Mouse (Mus musculus) erythroid progenitor cell, adult 5-6 weeks (primary cell): ENCODE measurements at regions not wholly inside any gene's neighbourhood (a gene's known extent, or its start where the extent isn't known, plus 50 kb on each side); places are given as distances from the start of the nearest gene placed in this dataset.

Experiments used
- ATAC-seq: replicated peaks from 2 replicates; pipeline ENCODE4 v1.8.0; 2016; ENCODE audit warnings: moderate number of reproducible peaks, mild to moderate bottlenecking, moderate TSS enrichment, inconsistent platforms; ENCODE audit not compliant: poor library complexity, low FRiP score, severe bottlenecking

DNA sequence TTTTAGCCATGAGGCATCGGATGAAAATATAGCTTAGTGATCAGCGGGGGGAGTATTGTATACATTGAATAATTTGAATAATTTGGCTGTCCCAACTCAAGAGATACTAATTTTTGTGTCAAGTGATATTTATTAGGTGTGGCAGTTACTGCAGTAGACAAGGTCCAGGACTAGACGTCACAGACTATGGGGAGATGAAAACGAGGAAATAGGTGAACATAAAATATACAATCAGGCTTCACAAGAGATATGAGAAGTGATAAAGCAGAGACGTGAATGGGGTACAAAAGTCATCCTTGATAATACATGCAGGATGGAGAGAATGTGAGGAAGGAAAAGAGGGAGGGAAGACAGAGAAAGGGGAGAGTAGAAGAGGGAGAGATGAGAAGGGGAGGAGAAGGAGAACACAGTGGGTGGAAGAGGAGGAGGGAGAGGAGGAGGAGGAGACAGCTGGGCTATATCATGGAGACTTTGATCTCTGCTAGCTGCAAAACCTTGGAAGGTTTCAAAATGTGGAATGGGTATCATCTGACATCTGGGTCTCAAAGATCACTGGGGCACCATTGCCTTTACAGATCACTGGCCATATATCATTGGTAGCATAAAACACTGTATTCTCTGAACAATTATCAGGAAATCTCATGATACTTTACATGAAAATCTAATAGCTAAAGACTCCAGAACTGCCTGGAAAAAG is 263.0 kb upstream of the Ptger4 start:
- no peak for ATAC-seq

DNA sequence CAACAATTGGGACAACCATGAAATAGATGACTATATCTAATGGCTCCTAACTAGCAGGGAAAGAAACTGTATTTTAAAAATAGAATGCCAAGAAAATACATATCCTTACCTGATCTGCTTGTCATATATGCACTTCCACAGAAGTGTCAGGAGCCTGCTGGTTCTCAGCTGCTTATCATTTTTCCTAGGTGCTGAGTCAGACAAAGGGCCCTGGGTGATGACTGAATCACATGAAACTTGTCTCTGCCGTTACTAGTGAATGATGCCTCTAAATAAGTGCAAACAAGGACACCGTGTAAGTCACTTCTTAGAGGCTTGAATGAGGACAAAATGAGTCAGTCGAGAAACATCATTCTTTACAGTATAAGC is 263.5 kb upstream of the Ptger4 start:
- no peak for ATAC-seq

DNA sequence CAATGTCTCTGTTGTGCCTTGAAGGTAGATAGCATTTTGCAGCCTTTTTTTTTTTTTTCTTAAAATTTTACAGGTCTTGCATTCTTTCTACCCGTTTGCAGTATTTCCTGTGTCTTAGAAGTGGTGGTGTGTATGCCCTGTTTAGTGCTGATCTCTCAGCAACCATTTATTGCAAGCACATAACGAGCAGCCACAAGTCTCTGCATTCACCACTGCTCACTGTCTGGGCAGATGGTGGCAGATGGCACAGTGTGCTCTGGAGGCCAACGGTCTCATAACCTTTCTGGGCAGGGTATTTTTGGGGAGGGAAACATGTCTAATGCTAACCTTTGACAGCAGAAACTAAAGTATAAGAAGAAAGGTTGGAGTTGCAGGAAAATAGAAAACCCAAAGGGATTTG is 266.1 kb upstream of the Ptger4 start:
- no peak for ATAC-seq

DNA sequence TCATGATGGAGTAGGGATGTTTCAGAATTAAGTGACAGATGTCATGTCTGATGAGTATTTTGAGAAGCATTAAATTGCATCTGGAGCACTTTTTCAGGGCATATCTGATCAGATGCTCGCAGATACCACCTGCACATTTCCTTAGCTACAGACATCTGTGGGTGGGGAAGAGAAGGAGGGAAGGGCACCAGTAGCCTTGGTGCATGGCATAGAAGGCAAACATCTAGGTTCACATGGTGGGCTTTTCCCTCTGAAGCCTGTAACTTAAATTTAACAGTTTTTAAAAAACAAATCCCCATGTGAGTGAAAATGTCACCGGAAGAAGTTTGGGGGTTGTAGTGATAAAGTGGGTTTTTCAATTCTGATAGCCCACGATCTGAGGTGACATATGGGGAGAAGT is 267.1 kb upstream of the Ptger4 start:
- ATAC-seq = no peak

DNA sequence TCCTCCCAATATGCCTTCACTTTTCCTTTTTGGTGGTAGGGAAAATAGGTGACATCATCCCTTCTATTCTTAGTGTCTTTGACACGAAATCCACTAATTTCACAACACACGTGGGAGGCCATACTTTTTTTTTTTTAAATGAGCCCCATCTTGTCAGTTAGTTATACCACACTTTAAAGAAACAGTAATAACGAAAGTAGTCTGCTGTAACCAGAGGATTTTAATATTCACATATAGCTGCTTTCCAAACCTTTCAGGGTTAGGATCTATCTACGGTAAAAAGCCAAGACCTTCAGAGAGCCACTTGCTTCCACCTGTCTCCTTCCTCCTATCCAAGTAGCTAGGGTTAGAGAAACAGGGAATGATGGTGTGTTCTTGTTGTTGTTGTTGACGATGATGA is 268.6 kb upstream of the Ptger4 start:
- no peak for ATAC-seq

DNA sequence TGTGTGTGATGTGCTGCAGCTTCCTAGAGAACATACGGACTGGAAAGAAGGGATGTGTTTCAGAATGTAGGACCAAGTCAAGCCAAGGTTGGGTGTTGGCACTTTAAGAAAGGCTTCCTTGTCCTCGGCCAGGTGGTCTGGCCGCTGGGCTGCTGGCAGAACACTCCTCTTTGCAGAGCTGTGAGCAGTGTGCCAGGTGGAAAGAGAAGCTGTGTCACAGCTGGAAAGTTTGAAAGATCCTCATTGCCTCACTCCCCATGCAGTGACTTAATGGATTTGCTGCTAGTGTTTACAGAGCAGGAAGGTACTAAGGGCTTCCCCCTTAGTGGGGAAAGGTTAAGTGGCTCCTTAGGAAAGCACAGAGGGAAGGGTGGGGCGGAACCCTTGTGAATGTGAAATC is 269.2 kb upstream of the Ptger4 start:
- no peak for ATAC-seq

DNA sequence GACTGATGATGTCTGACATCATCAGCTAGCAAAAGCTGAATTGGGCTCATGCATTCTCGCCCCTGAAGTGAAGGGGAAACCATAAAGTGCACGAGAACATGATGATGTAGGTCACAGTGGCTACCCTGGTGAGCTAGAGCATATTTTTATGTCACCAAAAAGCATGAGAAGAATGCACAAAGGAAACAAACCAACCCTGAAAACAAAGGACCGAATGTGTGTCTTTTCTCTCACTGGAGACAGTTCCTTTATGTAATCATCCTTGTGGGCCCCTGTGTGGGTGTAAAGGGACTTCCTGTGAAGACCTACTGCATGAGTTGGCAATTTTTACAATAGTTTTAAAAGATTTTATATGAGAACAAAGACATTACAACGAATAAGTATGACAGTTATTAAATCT is 270.2 kb upstream of the Ptger4 start:
- no peak for ATAC-seq

DNA sequence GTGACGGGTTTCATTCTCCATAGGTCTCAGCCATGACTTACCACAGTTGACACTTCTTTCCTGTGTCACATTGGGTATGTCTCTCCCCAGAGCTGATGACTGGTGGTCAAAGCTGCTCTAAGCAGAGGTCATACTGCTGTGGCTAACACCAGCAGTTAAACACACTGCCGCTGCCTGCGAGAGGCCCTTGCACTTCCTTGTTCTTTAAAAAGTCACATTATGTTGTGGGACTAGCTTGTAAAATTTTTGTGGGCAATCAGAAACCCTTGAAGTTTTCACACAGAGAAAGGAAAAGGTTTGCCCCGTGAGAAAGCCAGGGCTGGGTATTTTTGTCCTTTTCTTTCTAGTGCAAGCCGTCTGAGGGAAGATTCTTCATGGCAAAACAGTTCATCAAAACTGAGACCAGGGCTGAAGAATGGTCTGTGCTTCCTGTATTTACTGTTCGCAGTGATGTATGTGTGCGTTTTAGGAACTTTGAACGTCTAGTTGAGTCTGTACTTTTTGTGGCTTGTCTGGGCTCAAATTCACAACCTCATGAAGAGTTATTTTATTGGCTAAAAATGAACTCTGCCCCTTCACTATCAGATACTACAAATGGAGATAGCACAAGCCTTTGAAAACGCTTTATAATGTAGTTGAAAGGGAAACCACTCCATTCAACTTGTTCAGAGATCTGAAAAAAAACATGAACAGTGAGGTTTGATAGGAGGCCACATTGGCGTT is 273.4 kb upstream of the Ptger4 start:
- ATAC-seq = no peak

DNA sequence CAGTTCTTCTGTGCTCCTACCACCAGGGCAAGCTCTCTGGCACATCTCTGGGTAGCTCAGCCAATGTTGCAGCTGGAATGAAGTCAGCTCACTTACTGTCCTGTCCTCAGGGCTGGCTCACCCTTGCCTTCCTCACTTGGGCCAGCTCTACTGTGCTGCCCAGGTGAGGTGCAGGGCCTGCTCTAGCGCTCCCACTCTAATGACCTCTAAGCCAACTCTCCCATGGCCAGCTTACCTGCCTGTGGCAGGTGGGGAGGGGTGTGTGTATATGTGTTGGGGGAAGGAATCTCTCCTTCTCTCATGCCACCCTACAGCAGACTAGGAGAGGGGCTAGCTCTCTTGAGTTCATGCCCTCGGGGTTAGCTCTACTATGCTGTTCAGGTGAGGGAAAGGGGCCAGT is 275.6 kb upstream of the Ptger4 start:
- ATAC-seq = no peak

DNA sequence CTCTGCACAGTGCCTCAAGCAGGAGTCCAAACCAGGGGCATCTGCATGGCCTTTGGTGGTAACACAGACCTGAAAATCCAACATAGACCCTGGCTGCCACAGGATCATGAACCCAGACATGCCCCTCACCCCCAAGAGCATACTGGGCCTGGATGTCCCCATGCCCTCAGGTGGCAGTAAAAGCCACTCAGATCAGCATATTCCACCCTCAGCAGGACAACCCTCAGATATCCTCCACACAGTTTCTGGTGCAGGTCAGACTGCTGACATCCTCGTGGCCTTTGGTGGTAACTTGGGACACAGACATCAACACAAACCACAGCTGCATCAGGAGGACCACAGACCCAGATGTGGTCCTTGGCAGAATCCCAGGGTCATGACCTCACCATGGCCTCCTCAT is 276.0 kb upstream of the Ptger4 start:
- no peak for ATAC-seq

DNA sequence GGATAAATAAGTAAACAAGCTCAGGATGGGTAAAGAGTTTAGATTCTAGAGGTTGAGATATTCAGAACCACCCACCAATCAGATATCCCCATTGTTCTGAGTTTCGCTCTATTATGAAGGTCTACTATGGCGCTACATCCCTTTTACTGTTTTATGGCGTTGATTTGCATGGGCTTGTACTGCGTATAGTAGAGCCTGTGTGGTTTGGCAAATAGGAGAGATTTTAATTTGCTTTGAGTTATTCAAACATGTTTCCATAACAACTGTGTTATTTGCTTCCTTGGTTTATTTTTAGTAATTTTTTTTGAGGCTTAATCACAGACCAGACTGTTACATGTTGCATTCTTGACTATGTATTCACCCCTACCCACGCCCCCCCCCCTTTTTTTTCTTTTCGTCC is 284.6 kb upstream of the Ptger4 start:
- no peak for ATAC-seq

DNA sequence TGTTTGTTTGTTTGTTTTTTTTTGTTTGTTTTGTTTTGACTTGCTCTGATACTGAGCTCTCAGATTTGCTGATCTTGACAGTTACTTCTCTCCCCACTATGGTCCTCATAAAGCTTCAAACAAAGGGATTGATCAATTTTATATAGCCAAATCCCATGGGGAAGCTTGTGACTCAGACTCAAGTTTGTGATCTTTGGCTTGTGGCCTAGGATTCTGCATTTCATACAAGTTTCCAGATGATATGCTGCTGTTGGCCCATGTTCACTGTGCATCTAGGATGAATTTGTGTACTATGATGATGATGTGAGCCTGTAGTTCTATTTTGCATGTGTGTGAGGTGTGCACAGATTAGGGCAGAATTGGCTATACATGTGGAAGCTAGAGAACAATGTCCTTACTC is 289.7 kb upstream of the Ptger4 start:
- no peak for ATAC-seq

DNA sequence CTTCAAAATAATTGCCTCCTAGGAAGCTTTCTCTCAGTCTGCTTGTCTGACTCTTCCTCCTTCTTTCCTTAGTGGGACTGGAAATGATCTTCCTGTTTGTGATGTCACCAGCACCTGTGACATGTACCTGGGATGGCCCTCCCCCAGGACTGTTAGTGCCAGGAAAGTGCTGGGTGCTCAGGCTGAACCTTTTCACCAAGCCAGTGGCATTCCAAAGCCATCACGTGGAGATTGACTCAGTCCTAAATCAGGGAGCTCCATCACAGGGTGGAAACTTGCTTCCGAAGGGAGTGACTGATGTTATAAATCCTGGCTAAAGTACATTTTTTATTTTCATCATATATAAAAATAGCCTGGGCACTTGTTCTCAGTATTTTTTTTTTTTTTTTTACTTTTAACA is 293.4 kb upstream of the Ptger4 start:
- no peak for ATAC-seq

DNA sequence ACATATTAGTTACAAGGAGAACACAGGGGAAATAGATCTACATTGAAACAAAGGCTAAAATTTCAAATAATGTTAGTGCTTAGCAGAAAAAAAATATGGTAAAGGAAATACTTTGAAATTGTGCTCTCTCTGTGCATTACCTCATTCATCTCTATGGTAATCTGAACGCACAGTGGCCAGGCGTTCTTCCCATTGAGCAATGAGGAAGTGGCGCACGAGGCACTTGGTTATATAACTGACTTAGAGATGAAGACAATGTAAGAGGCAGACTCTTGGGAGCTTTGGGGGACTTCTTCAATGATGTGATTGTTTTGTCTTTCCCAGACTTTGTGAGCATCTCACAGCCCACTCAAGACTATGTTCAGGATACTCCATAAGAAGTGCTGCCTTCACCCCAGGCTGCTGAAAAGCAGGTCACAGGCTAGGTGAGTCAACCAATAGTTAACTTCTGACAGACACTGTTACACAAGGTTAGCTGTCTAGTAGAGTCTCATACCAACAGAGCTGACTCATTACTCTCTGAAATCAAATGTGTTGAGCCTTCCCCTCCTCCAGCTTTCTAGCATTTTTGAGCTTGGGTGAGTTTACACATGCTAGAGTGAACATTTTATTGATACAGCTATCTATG is 295.4 kb upstream of the Ptger4 start:
- no peak for ATAC-seq

DNA sequence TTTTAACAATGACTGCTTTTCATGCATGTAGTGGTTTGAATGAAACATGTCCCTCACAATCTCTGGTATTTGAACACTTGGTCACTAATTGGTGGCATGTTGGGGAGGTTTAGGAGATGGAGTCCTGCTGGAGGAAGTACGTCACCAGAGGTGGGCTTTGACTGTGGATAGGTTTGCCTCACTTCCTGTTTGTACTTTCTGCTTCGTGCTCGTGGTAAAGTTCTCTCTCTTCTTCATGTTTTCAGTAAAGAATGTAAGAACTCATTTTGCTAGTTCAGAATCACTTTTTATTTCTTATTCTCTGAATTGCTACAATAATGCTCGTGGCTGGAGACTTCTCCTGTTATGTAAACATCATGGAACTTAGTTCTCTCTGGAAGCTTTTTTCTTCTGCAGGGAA is 310.5 kb upstream of the Ptger4 start:
- ATAC-seq = no peak

DNA sequence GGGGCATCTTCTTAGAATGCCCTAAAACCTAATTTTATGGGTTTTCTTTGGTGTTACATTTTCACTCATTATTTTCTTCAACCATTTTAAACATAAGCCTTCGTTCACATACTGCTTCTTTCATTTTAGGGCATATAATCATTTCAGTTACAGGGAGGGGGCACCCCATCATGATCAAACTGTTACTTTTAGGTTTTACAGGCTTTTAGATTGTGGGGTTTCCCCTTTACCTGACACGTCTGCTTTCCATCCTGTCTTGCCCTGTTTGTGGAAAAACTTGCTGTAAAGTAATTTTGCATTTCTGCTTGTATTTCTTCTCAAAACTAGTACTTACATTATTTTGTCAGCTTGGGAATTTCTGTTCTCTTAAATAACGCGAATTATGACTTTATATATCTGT is 310.9 kb upstream of the Ptger4 start:
- no peak for ATAC-seq

DNA sequence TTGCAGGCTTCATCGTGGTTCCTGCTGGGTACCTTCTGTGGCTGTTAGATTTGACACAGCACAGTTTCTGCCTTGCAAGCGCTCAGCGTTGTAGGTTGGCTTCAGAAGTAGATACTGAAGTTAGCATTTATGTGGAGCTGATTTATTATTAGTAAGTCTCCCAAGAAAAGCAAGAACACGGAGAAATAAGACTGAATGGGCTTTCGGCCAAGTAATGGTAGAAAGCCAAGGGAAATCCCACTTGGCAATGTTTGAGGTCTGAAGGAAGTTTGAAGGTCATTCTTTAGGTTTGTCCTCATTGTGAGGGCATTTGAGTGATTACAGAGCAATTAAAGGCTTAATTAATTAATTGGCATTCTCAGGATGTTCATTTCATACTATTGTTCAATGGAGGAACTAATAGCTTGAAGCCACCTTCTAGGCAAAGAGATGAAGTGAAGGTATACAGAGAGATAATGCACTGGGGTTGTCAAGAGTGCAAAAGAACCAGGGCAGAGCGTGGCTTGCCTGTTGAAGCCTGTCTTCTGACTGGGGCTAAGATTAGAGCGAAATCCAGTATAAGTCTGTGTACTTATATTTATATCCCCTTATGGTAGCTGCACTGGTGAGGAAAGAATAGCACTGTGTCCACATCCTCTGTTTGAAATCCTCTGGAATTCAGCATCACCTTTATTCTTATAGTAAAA is 311.5 kb upstream of the Ptger4 start:
- ATAC-seq = no peak

DNA sequence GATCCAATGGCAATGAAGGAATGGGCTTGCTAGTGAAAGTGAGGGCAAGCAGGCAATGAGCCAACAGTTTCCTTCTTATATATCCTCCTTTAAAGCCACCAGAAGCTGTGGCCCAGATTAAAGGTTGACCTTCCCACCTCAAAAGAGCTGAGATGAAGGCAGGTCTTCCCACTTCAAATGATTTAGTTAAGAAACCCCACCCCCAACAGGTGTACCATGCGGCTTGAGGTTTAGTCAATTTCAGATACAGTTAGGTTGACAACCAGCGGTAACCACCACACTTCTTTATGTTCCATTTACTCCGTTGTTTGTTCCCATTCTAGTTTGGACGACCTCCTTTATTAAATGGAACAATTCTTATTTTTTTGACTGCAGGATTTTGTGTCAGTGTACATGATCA is 317.8 kb upstream of the Ptger4 start:
- ATAC-seq = no peak

DNA sequence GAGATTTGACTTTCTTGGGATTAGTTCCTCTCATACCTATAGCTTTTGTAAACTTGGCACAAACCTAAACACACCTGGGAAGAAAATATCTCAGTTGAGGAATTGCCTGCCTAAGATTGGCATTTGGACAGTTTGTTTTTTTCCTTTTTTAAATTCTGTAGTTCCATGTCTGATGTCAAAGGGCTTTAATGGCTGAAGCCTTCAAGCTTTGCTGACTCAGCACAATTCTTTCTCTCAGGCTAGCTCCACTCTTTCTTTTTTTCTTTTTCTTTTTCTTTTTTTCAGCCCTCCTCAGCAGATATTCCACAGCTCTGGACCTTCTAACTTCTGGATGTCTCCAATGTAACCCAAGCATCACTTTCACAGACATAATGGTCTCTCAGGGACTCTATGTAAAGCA is 330.4 kb upstream of the Ptger4 start:
- no peak for ATAC-seq

DNA sequence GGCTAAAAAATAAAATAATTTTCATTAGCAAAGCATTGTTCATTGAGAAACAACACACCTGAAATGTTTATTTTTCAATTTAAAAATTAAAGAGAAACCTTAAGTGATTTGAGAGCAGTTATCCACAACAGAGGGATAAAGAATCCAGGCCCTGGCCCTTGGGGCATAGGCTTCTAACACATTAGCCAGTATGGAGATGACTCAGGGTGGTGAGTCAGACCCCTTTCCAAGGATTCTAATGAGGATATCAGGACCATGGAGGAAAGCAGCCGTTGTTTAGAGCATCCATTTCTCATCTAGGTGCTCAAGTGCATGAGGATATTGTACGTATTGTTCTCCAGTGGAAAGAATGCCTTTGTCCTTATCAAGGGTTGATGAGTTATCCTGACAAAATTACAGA is 335.6 kb upstream of the Ptger4 start:
- no peak for ATAC-seq

DNA sequence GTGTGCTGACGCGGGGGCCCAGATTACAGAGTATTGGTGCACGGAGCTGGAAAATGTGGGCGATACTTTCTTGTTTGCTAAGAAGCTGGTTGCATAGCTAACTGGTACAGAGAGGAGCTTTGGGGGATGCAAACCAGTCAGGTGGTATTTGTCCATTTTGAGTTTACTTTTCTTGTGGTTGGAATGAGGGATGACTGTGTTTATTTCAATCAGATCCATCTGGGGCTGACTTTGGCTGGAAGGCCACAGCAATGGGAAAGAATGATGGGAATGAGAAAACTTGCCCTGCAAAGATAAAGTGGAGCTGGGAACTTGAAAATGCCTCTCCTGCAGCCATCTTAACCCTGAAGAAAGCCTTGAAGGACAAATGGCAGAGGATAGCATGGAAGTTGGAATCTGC is 336.4 kb upstream of the Ptger4 start:
- ATAC-seq = no peak
